Mouse (Mus musculus): ENCODE results near the gene Prkab1. TPM values are rescaled to one million over a fixed set of nuclear protein-coding genes. Genes with fewer than 3 reads are reported as not detected.

Prkab1 gene
- total and polyA plus RNA-seq, 3 experiments: 109 to 175 TPM; not detected in 1

DNA sequence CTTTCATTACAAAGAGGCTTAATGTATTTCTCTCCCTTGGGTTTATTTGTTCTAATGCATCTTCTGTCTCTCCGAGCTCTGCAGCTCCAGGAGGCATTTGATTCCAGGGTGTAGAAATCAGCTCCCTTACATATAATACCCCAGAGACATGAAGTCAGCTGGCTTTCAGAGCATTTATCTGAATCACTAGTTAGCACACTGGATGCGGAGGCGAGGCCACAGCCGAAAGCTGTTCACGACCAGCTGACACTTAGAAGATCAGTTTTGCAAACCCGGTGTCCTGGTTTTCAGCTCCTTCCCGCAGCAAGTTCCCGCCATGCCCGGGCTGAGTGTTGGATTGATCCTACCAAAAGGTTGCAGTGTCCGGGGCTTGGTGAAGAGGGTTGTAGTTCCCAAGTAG is 20.0 kb downstream of the Prkab1 start:
- no peak overlapping the region for H3K9ac ChIP-seq (ENCODE audit: control insufficient read depth, low read depth, low read length, poor library complexity, severe bottlenecking)
- TF ChIP-seq MAFK (IDR thresholded peaks at IDR 0.05; ENCODE audit: borderline replicate concordance, low read depth, low read length) (no peak), POLR2AphosphoS5 (IDR thresholded peaks at IDR 0.05; ENCODE audit: borderline replicate concordance, low read depth, low read length) (no peak), MAZ (IDR thresholded peaks at IDR 0.05; ENCODE audit: low read depth, low read length) (no peak), TBP (IDR thresholded peaks at IDR 0.05; ENCODE audit: low read depth, low read length) (no peak), GABPA (IDR thresholded peaks at IDR 0.05; ENCODE audit: low read depth, low read length) (no peak), MEF2A (IDR thresholded peaks at IDR 0.05; ENCODE audit: extremely low read depth, insufficient replicate concordance, low read depth, low read length, poor library complexity, severe bottlenecking) (no peak)
- H3K27ac ChIP-seq (ENCODE audit: control insufficient read depth, low read depth, low read length): no peak overlapping the region
- H3K4me3 ChIP-seq (ENCODE audit: control insufficient read depth in 1 of 2, insufficient read depth in 1 of 2, low read depth in 2 of 2, low read length in 2 of 2): no peak overlapping the region
- peaks cover 0 to 4% of the 10 kb centered on the region in 2 experiments; a peak in 3 of 4 replicates for H3K36me3 ChIP-seq (ENCODE audit: control insufficient read depth in 1 of 2, insufficient read depth in 2 of 2, low read length in 2 of 2)
- no peaks in the 10 kb centered on the region for H3K27me3 ChIP-seq (ENCODE audit: control insufficient read depth in 1 of 2, insufficient read depth in 2 of 2, low read length in 2 of 2)
- no peak for DNase-seq (ENCODE audit: low read depth, low spot score)
- no peaks in the 10 kb centered on the region for H3K79me2 ChIP-seq (ENCODE audit: control insufficient read depth, insufficient read depth, low read length, poor library complexity)
- no peaks in the 10 kb centered on the region for H3K9me3 ChIP-seq (replicated peaks; ENCODE audit: insufficient read depth, low read length)
- H3K4me1 ChIP-seq (ENCODE audit: control insufficient read depth in 1 of 2, insufficient read depth in 2 of 2, low read length in 2 of 2): peaks cover 3 to 12% of the 10 kb centered on the region in 2 experiments; a peak in 3 of 4 replicates

DNA sequence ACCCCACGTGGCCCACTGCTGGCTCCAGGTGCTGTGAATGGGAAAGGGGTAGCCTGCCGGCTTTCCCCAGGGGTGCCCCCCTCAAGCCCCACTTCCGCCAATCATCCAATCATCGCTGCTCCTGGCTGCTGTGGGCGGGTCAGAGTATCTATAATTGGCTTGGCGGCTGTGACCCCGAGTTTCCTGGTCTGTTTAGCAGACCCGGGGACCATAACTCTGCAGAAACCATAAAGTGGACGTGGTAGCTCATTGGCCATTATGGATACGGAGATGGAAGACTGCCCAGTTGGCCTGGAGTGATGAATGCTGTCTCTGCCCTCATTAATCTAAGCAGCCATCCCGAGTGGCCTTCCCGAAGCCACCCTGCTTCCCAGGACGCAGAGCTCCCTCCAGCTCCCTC is 20.5 kb downstream of the Prkab1 start:
- Histone ChIP-seq H3K79me2 (ENCODE audit: control insufficient read depth, insufficient read depth, low read length, poor library complexity) (no peaks in the 10 kb centered on the region), H3K27ac (ENCODE audit: control insufficient read depth, low read depth, low read length) (no peak overlapping the region), H3K27me3 (ENCODE audit: control insufficient read depth in 1 of 2, insufficient read depth in 2 of 2, low read length in 2 of 2) (no peaks in the 10 kb centered on the region), H3K9me3 (replicated peaks; ENCODE audit: insufficient read depth, low read length) (no peaks in the 10 kb centered on the region), H3K4me3 (ENCODE audit: control insufficient read depth in 1 of 2, insufficient read depth in 1 of 2, low read depth in 2 of 2, low read length in 2 of 2) (no peak overlapping the region), H3K4me1 (ENCODE audit: control insufficient read depth in 1 of 2, insufficient read depth in 2 of 2, low read length in 2 of 2) (peaks cover 3 to 12% of the 10 kb centered on the region in 2 experiments; a peak in 3 of 4 replicates), H3K36me3 (ENCODE audit: control insufficient read depth in 1 of 2, insufficient read depth in 2 of 2, low read length in 2 of 2) (peaks cover 0 to 4% of the 10 kb centered on the region in 2 experiments; a peak in 3 of 4 replicates), H3K9ac (ENCODE audit: control insufficient read depth, low read depth, low read length, poor library complexity, severe bottlenecking) (no peak overlapping the region)
- DNase-seq (ENCODE audit: low read depth, low spot score): no peak
- TF ChIP-seq POLR2AphosphoS2 (IDR thresholded peaks at IDR 0.05; ENCODE audit: low read length): no peak
- TF ChIP-seq KAT2A (conservative IDR thresholded peaks at IDR 0.05; ENCODE audit: low read depth, low read length): no peak
- TF ChIP-seq ZKSCAN1 (IDR thresholded peaks at IDR 0.05; ENCODE audit: low read depth, low read length): no peak
- TF ChIP-seq HCFC1 (IDR thresholded peaks at IDR 0.05; ENCODE audit: low read depth, low read length): no peak
- no peak for TF ChIP-seq SMC3 (IDR thresholded peaks at IDR 0.05; ENCODE audit: low read depth, low read length)
- no peak for TF ChIP-seq CHD1 (IDR thresholded peaks at IDR 0.05; ENCODE audit: low read depth, low read length)
- TF ChIP-seq RAD21 (IDR thresholded peaks at IDR 0.05; ENCODE audit: low read depth, low read length): no peak
- TF ChIP-seq BHLHE40 (IDR thresholded peaks at IDR 0.05; ENCODE audit: borderline replicate concordance, low read depth, low read length): no peak
- no peak for TF ChIP-seq MEF2A (IDR thresholded peaks at IDR 0.05; ENCODE audit: extremely low read depth, insufficient replicate concordance, low read depth, low read length, poor library complexity, severe bottlenecking)
- no peak for TF ChIP-seq NELFE (IDR thresholded peaks at IDR 0.05; ENCODE audit: low read depth, low read length)
- no peak for TF ChIP-seq TAL1 (IDR thresholded peaks at IDR 0.05; ENCODE audit: low read length)
- TF ChIP-seq E2F4 (IDR thresholded peaks at IDR 0.05; ENCODE audit: borderline replicate concordance, low read depth, low read length): no peak
